8 mouse cellular contexts compared by ENCODE assay signal in the genomic region with DNA sequence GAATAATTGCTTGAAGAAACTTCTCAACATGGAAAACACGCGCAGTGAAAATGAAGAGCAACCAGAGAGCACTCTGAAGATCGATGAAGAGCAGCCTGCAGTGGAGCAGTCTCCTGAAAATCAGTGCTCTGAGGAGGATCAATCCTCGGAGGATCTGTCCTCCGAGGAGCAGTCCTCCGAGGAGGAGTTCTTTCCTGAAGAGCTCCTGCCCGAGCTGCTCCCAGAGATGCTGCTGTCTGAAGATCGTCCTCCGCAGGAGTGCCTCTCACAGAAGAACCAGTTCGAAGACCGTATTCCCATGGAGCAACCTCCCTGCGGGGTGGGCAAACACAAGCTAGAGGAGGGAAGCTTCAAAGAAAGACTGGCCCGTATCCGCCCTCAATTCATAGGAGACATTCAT. TPM values are rescaled to one million over a fixed set of nuclear protein-coding genes. Genes with fewer than 3 reads are reported as not detected.
A peak's percentile ranks its signal among the peaks of the same experiment; 100 is the strongest.
DNase-seq lines count a peak whose midpoint lies in the region; ATAC-seq and TF ChIP-seq lines count a peak whose summit lies in the region.

No protein-coding gene starts in this region.

- H3K4me3 ChIP-seq in testis, adult 2 months (ENCODE audit: control insufficient read depth, low read depth, low read length) = peak overlapping the region; percentile 92
- H3K4me3 ChIP-seq in limb, embryonic 12.5 days (replicated peaks) = peak overlapping the region; percentile 49
- H3K4me3 ChIP-seq in neural tube, embryonic 13.5 days = peak overlapping the region; percentile 50

- WGBS in limb, embryonic 12.5 days = 26% methylated on average over 14 of the region's 14 CpGs
- WGBS in neural tube, embryonic 13.5 days = 23% methylated on average over 14 of the region's 14 CpGs

- no peaks in the 10 kb centered on the region for H3K4me1 ChIP-seq in testis, adult 2 months (ENCODE audit: control insufficient read depth, insufficient read depth, low read length)
- H3K4me1 ChIP-seq in limb, embryonic 12.5 days (replicated peaks) = no peaks in the 10 kb centered on the region
- no peaks in the 10 kb centered on the region; the same call in 1 of the 2 replicates for H3K4me1 ChIP-seq in neural tube, embryonic 13.5 days (replicated peaks)

- ATAC-seq in cerebellum, adult (ENCODE audit: insufficient number of reproducible peaks, low FRiP score, low TSS enrichment) = no peak; the same call in 1 of the 2 replicates
- no peak; the same call in 1 of the 2 replicates for ATAC-seq in limb, embryonic 12.5 days (ENCODE audit: insufficient number of reproducible peaks, insufficient read depth, low FRiP score, low TSS enrichment, low read depth)
- ATAC-seq in neural tube, embryonic 13.5 days (ENCODE audit: low read depth) = peak; percentile 37

- no peaks in the 10 kb centered on the region for H3K36me3 ChIP-seq in testis, adult 2 months (ENCODE audit: control insufficient read depth, insufficient read depth, low read length)
- H3K36me3 ChIP-seq in limb, embryonic 12.5 days = no peaks in the 10 kb centered on the region
- H3K36me3 ChIP-seq in neural tube, embryonic 13.5 days = no peaks in the 10 kb centered on the region

- TF ChIP-seq POLR2A in testis, adult 2 months (IDR thresholded peaks at IDR 0.05; ENCODE audit: control insufficient read depth, low read depth, low read length) = no peak

- peak overlapping the region; percentile 66 for H3K9ac ChIP-seq in limb, embryonic 12.5 days (replicated peaks)
- H3K9ac ChIP-seq in neural tube, embryonic 13.5 days = peak overlapping the region; percentile 79

- H3K27ac ChIP-seq in testis, adult 2 months (ENCODE audit: control insufficient read depth, insufficient read depth, low read depth, low read length) = peak overlapping the region; percentile 88
- H3K27ac ChIP-seq in limb, embryonic 12.5 days = peak overlapping the region; percentile 87
- H3K27ac ChIP-seq in neural tube, embryonic 13.5 days (replicated peaks) = peak overlapping the region; percentile 92

- H3K27me3 ChIP-seq in testis, adult 2 months (ENCODE audit: control insufficient read depth, insufficient read depth, low read length) = no peaks in the 10 kb centered on the region
- peaks cover 15% of the 10 kb centered on the region; the same call in 1 of the 2 replicates for H3K27me3 ChIP-seq in limb, embryonic 12.5 days
- peaks cover 7% of the 10 kb centered on the region for H3K27me3 ChIP-seq in neural tube, embryonic 13.5 days

- TF ChIP-seq CTCF in testis, adult 2 months (IDR thresholded peaks at IDR 0.05; ENCODE audit: control insufficient read depth, insufficient read depth, insufficient replicate concordance, low read depth, low read length) = no peak

- DNase-seq in cerebellum, adult 11 months = peak; percentile 2
- no peak for DNase-seq in testis, postnatal 10 days (ENCODE audit: low spot score)
- no peak for DNase-seq in gastrocnemius, adult 8-10 months (ENCODE audit: low spot score in 2 of 2)
- DNase-seq in layer of hippocampus, postnatal 36 days = no peak

- no peaks in the 10 kb centered on the region for H3K9me3 ChIP-seq in limb, embryonic 12.5 days
- H3K9me3 ChIP-seq in neural tube, embryonic 13.5 days = no peaks in the 10 kb centered on the region

- peak overlapping the region; percentile 57 for H3K4me2 ChIP-seq in limb, embryonic 12.5 days
- H3K4me2 ChIP-seq in neural tube, embryonic 13.5 days = peak overlapping the region; percentile 63

RNA-seq across cellular contexts. Expression of a gene that starts 1.0 kb away (rescaled TPM):
- polyA plus RNA-seq in testis, adult 2 months (2012; rRNA removed) = 1.0 and 1.3 TPM in 2 replicates
- polyA plus RNA-seq in limb, embryonic 12.5 days (2016; fragmentation: Nextera tagmentation; extraction: Ambion mirVana) = 9.9 and 10.2 TPM in 2 replicates
- 18.2 and 18.9 TPM in 2 replicates for polyA plus RNA-seq in neural tube, embryonic 13.5 days (2015; fragmentation: Nextera tagmentation; extraction: Ambion mirVana)
- 1 to 10 TPM; 2.2 to 3.0 (median 2.6) TPM for total RNA-seq in gastrocnemius, adult 8-10 months (2022)
- 10 to 100 TPM; 14.4 to 15.5 TPM for total RNA-seq in layer of hippocampus, postnatal 36 days (2021)

RNA-seq across cellular contexts. Expression of a gene that starts 34.7 kb away (rescaled TPM):
- 20.4 and 22.6 TPM in 2 replicates for polyA plus RNA-seq in testis, adult 2 months (2012; rRNA removed)
- 576 and 582 TPM in 2 replicates for polyA plus RNA-seq in limb, embryonic 12.5 days (2016; fragmentation: Nextera tagmentation; extraction: Ambion mirVana)
- polyA plus RNA-seq in neural tube, embryonic 13.5 days (2015; fragmentation: Nextera tagmentation; extraction: Ambion mirVana) = 508 and 542 TPM in 2 replicates
- total RNA-seq in gastrocnemius, adult 8-10 months (2022) = 100 to 1,000 TPM; 141 to 157 (median 149) TPM
- total RNA-seq in layer of hippocampus, postnatal 36 days (2021) = 100 to 1,000 TPM; 404 to 419 TPM

Comparison
In these comparisons a context has a peak if more than half of its experiments do, and no peak if none do; other contexts are left out.
1. RNA of a gene that starts 34.7 kb away (polyA plus RNA-seq): 576 to 582 TPM in limb, embryonic 12.5 days and 508 to 542 TPM in neural tube, embryonic 13.5 days; 20.4 to 22.6 TPM in testis, adult 2 months; every median in the first group is over 10 times any median in the second.
2. Peak in every context shown above with its lines, with median percentiles within 50 percentile points of each other: H3K27ac ChIP-seq and H3K4me3 ChIP-seq.